ENCODE assay signal across 8 mouse cellular contexts in genomic region chr7:75370595-75371519, GRCm38 (mm10).
DNase-seq lines count a peak whose midpoint lies in the region; ATAC-seq and TF ChIP-seq lines count a peak whose summit lies in the region.

No protein-coding gene starts in this region.

- DNase-seq in adrenal gland, adult 18-20 months (ENCODE audit: low spot score in 2 of 2), result peak; percentile 71 to 80
- peak; percentile 79 for DNase-seq in embryo, embryonic 9.5 days (ENCODE audit: extremely low spot score)
- peak; percentile 97 for DNase-seq in heart, adult 11 months
- DNase-seq in left cerebral cortex, postnatal 36 days (ENCODE audit: low spot score in 2 of 2), result peak; percentile 81 to 85
- DNase-seq in midbrain, embryonic 10.5 days (ENCODE audit: low spot score), result peak; percentile 55
- peak; percentile 67 to 81 for DNase-seq in right cerebral cortex, postnatal 36 days (ENCODE audit: low spot score in 2 of 2)
- peak; percentile 71 to 79 for DNase-seq in urinary bladder, postnatal 36 days (ENCODE audit: low spot score in 2 of 2)

- no peaks in the 10 kb centered on the region for H3K36me3 ChIP-seq in intestine, postnatal 0 days (ENCODE audit: control insufficient read depth, insufficient read depth)
- H3K36me3 ChIP-seq in midbrain, embryonic 10.5 days, result no peaks in the 10 kb centered on the region

- H3K27ac ChIP-seq in intestine, postnatal 0 days (ENCODE audit: low read depth, low read length), result no peak overlapping the region
- no peak overlapping the region for H3K27ac ChIP-seq in midbrain, embryonic 10.5 days (replicated peaks)

- H3K9me3 ChIP-seq in intestine, postnatal 0 days (ENCODE audit: control insufficient read depth), result no peaks in the 10 kb centered on the region
- H3K9me3 ChIP-seq in midbrain, embryonic 10.5 days (replicated peaks), result no peaks in the 10 kb centered on the region

- 0 out of 2 replicates have a peak overlapping the region, but pooled peaks have one; percentile 32 for H3K4me2 ChIP-seq in intestine, postnatal 0 days (replicated peaks; ENCODE audit: low read depth)

- no peaks in the 10 kb centered on the region for H3K27me3 ChIP-seq in intestine, postnatal 0 days (replicated peaks; ENCODE audit: control insufficient read depth, insufficient read depth, low read length)
- peaks cover 10% of the 10 kb centered on the region for H3K27me3 ChIP-seq in midbrain, embryonic 10.5 days (ENCODE audit: low read depth, poor library complexity, severe bottlenecking)

- H3K4me3 ChIP-seq in intestine, postnatal 0 days (ENCODE audit: low read depth, low read length), result no peak overlapping the region
- H3K4me3 ChIP-seq in midbrain, embryonic 10.5 days, result no peak overlapping the region

- ATAC-seq in intestine, postnatal 0 days, result peak; percentile 65

- intact Hi-C loops in left cerebral cortex, postnatal 36 days (cut with DNase I), result loop anchor here (2.0 to 5.0 kb wide), 2 partner anchors 186 to 511 kb away; no protein-coding TSS in a partner anchor

- 32% methylated on average over 12 of the region's 12 CpGs for WGBS in intestine, postnatal 0 days
- WGBS in midbrain, embryonic 10.5 days, result 57% methylated on average over 12 of the region's 12 CpGs

- 0 out of 2 replicates have a peak, but pooled peaks cover 3% of the 10 kb centered on the region for H3K4me1 ChIP-seq in intestine, postnatal 0 days (replicated peaks; ENCODE audit: control insufficient read depth, insufficient read depth, low read length)
- H3K4me1 ChIP-seq in midbrain, embryonic 10.5 days, result peaks cover 6% of the 10 kb centered on the region; the same call in 1 of the 2 replicates

- peak; percentile 92 for TF ChIP-seq CTCF in intestine, postnatal 0 days (IDR thresholded peaks at IDR 0.05; ENCODE audit: low read depth)

- no peak overlapping the region for H3K9ac ChIP-seq in intestine, postnatal 0 days (ENCODE audit: low read depth, low read length)
